Mouse (Mus musculus) subcutaneous adipose tissue, adult 2 months (tissue): Measurements from ENCODE around the gene Myocd. TPM values are rescaled to one million over a fixed set of nuclear protein-coding genes. Genes with fewer than 3 reads are reported as not detected.

Source experiments
- polyA plus RNA-seq: library from polyadenylated mRNA; depleted of rRNA; stranded (reverse); fragments of >200 nt; gene quantifications from 2 replicates; pipeline ENCODE4 v1.2.3, GENCODE M21; 2012; ENCODE audit warnings: low replicate concordance; rRNA removed

Myocd gene
- polyA plus RNA-seq, result 2.1 and 23.8 TPM in 2 replicates

GRCm38 (mm10) chr11:65269851-65270473, at the start of gene Myocd:
Gene Myocd (minus strand): TSS chr11:65269989.

DNA sequence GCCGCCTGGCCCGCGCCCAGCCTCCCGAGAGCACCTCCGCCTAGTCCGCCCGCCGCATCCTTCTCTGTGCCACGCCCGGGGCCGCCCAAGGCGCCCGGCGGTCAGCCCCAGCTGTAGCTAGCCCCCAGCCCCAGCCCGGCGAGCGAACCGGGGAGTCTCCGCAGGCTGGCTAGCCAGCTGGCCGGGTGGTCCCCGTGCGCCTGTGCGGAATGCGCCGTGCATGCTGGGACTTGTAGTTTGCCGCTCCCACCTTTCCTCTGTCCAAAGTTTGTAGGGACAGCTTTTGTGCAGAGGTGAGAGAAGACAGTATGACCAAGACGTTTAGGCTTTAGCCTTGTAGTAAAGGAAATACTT, 107.0 kb downstream of the Myocd start, which contains the start of gene Arhgap44:
Gene Arhgap44, minus strand, starts transcription at position 195 of the 354 bp plus-strand sequence.

DNA sequence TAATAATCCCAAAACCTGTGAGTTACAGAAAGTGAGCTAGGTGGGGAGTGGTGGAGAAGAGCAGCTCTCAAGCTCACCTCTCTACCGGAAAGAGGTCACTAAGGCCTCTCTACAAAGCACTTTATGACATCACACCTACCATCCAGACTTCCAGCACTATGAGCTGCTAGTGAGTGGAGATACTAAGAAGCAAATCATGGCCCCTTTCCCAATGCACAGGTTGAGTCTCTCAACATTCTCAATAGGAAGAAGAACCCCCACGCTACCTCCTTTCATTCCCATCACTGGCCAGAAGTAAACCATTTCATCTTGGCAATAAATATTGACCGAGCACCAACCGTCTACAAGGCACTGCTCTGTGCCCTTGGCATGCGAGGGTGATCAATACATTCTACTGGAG, 110.0 kb downstream of the Myocd start, which contains the start of gene 1700086D15Rik:
Gene 1700086D15Rik, minus strand, starts transcription at position 101 of the 400 bp plus-strand sequence.

Other genes with a start within 250 kb of the Myocd start
- not detected in 2 replicates for gene 1700086D15Rik, start 110.1 kb downstream of the Myocd start, polyA plus RNA-seq
- 2.1 and 9.4 TPM in 2 replicates for gene Arhgap44, start 107.0 kb downstream of the Myocd start, polyA plus RNA-seq